Mouse (Mus musculus): ENCODE data around the gene Abhd2.

GRCm38 (mm10) chr7:79318110-79318801 is 45.3 kb downstream of the Abhd2 start:
- no peak for TF ChIP-seq GATA1 (IDR thresholded peaks at IDR 0.05; ENCODE audit: low read length)
- TF ChIP-seq TAL1 (IDR thresholded peaks at IDR 0.05; ENCODE audit: low read length): no peak

All from erythroblast, embryonic 14.5 days (primary cell).